Mouse (Mus musculus): ENCODE measurements around the gene Iqschfp.

The Iqschfp gene

GRCm38 (mm10) chr3:68525361-68525878 is 633.4 kb downstream of the Iqschfp start:
- DNase-seq (ENCODE audit: low spot score in 2 of 2) = no peak

- no peak for DNase-seq (ENCODE audit: low spot score in 2 of 2)
Observed at GRCm38 (mm10) chr3:68526416-68526815, 634.4 kb downstream of the Iqschfp start.

- no peak for DNase-seq (ENCODE audit: low spot score in 2 of 2)
Observed at GRCm38 (mm10) chr3:68527182-68527581, 635.1 kb downstream of the Iqschfp start.

- no peak for DNase-seq (ENCODE audit: low spot score in 2 of 2)
Observed at GRCm38 (mm10) chr3:68531908-68532307, 639.9 kb downstream of the Iqschfp start.

GRCm38 (mm10) chr3:68534571-68535051 is 642.6 kb downstream of the Iqschfp start:
- DNase-seq (ENCODE audit: low spot score in 2 of 2) = no peak

DNA sequence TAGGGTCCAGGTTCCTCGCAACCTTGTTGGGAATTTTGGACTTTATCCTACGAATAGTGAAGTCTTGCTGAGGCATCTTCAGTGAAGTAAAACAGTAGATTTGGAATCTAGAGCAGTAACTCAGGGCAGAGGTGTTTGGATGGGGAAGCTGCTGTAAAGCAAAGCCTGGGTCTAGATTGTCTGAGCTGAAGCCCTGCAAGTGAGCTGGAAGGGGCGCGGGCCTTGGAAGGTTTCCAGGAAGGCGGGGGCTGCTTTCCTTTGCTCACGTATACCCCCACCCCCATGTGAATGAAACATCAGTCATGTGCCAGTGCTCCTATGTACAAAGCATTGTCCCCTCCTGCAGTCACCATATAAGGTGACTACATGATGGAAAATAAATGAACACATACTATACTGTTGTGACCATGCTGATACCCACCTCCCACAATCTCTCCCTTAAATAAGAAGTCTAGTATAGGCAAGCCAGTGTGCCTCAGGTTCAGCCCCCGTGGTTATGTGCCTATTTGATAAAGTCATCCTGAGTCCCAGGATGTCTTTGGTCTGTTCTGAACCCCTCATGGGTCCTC is 643.2 kb downstream of the Iqschfp start:
- no peak for DNase-seq (ENCODE audit: low spot score in 2 of 2)

GRCm38 (mm10) chr3:68536071-68536470 is 644.0 kb downstream of the Iqschfp start:
- DNase-seq (ENCODE audit: low spot score in 2 of 2) = no peak

- no peak for DNase-seq (ENCODE audit: low spot score in 2 of 2)
Observed at GRCm38 (mm10) chr3:68541688-68542087, 649.7 kb downstream of the Iqschfp start.

- DNase-seq (ENCODE audit: low spot score in 2 of 2) = peak in 1 of 2 experiments; percentile 26
Observed at GRCm38 (mm10) chr3:68542944-68543501, 651.0 kb downstream of the Iqschfp start.

- no peak for DNase-seq (ENCODE audit: low spot score in 2 of 2)
Observed at GRCm38 (mm10) chr3:68544811-68545210, 652.8 kb downstream of the Iqschfp start.

DNA sequence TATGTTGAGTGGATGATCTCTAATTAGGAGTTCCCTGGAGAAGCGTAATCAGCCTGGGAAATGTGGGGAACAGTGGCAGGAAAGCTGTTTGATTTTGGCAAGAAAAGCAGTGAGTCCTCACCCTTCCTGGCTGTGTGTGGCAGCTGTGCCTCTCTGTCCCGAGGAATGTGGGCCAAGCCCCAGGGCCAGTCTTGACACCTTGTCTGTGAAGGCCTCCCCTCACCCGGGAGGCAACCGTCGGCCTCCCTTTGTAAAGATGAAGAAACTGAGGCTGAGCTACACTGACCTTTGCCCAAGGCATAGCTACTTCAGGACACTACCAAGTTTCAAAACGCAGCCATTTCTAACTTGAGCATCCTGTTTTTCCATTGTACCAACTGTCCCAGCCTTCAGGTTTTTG is 653.9 kb downstream of the Iqschfp start:
- no peak for DNase-seq (ENCODE audit: low spot score in 2 of 2)

GRCm38 (mm10) chr3:68555087-68555662 is 663.1 kb downstream of the Iqschfp start:
- no peak for DNase-seq (ENCODE audit: low spot score in 2 of 2)

- DNase-seq (ENCODE audit: low spot score in 2 of 2) = no peak
Observed at GRCm38 (mm10) chr3:68556891-68557290, 664.9 kb downstream of the Iqschfp start.

DNA sequence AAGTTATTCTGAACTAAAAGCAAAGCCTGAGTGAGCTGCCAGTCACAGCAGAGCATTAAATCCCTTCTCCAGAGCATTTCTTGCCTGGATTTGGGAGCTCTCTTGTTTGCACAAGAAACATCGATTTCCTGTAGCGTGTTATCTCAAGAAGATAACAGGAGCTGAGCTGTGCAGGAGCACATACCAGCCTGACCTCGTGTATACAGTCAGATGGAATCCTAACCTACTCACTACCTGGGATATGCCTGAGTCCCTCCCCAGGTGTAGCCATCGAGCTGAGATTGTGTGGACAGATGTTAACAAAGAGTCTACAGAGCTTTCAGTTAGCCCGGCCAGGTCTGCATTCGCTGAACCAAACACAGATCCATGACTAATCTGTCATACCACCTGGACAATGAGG is 666.7 kb downstream of the Iqschfp start:
- no peak for DNase-seq (ENCODE audit: low spot score in 2 of 2)

GRCm38 (mm10) chr3:68560057-68560456 is 668.0 kb downstream of the Iqschfp start:
- DNase-seq (ENCODE audit: low spot score in 2 of 2) = no peak

DNA sequence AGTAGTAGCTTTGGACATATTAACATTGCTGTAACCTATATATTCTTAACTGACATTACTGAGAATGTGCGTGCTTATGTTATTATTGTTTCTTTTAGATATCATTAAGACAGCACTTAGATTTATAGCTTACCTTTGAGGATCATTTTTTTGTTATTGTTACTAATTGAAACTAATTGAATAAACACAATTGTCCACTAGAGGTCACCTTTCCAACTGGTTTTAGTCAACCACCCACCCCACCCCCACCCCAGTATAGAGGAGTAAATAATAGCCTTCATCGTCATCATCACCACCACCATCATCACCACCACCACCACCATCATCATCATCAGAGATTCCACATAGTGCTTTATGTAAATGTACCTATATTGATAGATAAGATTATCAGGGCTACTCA is 670.8 kb downstream of the Iqschfp start:
- no peak for DNase-seq (ENCODE audit: low spot score in 2 of 2)

DNA sequence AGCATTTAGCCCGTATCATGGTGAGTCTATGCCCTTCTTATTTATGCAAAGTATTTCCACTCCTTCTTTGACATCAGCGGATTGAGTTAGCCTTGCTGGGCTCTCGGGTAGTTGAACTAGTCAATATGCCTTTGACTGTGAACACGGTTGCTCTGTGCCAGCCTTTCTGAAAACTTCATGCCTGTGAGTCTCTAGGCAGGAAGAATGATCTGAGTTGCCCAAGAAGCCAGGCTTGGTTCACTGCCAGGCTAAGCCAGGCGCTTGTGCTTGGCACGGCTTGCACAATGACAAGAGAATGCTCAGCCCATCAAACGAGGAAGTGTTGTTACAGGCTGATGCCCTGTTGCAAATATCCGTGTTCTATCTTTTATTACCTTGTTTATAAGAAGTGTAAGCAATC is 671.9 kb downstream of the Iqschfp start:
- DNase-seq (ENCODE audit: low spot score in 2 of 2) = no peak

DNA sequence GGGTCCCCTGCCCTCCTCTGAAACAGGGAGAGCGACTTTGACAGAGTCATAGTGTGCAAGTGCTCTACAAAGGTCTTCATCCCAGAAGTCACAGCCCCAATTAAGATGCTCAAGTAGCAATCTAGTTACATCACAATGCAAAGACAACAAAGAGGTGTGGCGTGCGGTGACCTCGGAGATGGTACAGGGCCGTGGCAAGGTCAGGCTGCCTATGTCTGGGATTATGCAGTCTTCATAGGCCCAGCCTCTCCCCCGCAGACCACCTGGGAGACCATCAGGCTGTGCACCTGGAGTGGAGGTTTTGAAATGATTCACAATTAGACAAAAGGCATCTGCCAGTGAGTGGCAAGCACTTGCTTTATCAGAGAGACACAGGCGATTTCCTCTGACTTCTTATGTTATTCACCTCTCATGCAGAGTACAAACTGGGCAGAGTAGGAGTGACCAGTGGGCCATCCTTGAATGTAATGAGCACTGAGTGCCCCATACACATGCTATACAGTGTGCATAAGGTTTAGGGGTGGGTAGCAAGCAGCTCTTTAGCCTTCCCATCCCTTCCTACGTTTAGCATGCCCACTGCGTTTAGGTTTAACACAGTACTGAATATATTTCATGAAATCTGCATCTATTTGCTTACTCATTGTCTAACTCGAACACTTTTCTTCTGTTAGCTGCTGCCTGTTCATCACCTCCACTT is 673.1 kb downstream of the Iqschfp start:
- DNase-seq (ENCODE audit: low spot score in 2 of 2) = no peak

DNA sequence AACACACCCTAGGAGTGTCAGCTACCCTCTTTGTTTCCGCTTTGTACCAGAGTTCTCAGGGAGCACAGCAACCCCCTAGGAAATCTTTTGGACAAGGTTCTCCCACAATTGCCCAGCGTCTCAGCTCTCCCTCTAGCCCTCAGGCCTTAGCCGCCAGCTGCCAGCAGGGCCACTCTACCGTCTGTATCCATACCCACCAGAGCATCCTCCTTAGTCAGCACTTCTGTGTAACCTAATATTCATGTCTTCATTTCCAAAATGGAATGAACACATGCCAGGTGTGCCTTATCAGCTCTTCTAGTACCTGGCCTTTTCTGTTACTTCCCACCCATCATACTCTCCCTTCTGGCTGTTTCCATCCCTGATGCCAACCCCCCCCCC is 673.6 kb downstream of the Iqschfp start:
- DNase-seq (ENCODE audit: low spot score in 2 of 2) = no peak

DNA sequence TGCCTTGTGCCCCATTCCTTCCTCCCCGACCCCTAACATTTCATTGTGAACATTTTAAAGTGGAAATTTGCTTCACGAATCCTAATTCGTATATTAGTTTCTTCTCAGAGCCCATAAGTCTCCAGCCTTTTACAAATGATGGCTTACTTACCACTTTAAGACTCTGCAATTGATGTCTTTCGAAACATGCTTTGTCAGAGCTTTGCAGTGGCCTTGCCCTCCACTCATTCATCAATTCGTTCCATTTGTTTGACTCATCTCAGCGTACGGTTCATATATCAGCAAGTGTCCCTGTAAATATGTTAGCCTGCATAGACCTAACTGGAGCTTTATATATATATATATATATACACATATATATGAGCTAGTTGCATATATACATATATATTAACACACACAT is 675.5 kb downstream of the Iqschfp start:
- no peak for DNase-seq (ENCODE audit: low spot score in 2 of 2)

DNA sequence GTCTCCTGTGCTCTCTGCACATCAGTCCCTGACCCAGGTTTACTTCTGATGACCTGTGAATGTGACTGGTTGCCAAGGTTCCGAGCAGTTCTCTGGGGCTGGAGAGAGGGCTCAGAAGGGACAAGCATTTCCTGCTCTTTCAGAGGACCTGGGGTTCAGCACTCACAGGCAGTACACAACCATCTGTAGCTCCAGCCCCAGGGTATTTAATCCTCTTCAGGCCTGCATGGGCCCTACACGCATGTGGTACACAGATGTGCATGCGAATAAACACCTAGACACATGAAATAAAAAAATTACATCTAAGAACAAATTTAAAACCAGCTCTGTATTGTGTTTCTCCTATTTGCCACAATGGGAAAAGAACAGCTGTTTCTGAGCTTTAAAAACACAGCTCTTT is 676.1 kb downstream of the Iqschfp start:
- no peak for DNase-seq (ENCODE audit: low spot score in 2 of 2)

GRCm38 (mm10) chr3:68568716-68569115 is 676.7 kb downstream of the Iqschfp start:
- DNase-seq (ENCODE audit: low spot score in 2 of 2) = no peak

DNA sequence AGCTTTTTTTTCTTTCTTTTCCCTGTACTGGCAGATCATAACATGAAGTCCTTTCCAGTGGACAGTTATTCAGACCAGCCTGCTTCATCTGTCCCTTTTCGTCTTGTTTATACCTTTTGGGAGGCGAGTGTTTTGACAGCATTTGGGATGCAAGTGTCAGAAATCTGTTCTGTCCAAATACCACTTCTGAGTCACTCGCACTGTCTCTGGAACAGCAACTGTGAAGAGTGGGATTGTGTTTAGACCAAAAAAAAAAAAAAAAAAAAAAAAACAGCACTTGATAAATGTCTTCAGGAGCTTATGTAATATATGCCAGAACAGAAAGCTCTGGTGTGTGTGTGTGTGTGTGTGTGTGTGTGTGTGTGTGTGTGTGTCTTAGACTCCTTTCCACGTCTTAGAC is 678.3 kb downstream of the Iqschfp start:
- DNase-seq (ENCODE audit: low spot score in 2 of 2) = no peak

Data from spleen, postnatal 10 days (tissue).